ENCODE assay signal across 8 mouse cellular contexts in genomic region chr7:141096649-141097056, GRCm38 (mm10). TPM values are rescaled to one million over a fixed set of nuclear protein-coding genes. Genes with fewer than 3 reads are reported as not detected.
DNase-seq lines count a peak whose midpoint lies in the region; ATAC-seq lines count a peak whose summit lies in the region.
"Had no signal": no experiment of that assay in that cellular context is flagged by ENCODE, and none has a peak within 500 bp of the region (broad histone marks: within the 10 kb centered on the region; RNA-seq: fewer than 3 reads in every experiment).

No protein-coding gene starts in this region.

- 59% methylated on average over 6 of the region's 6 CpGs for WGBS in kidney, embryonic 15.5 days

- peak; percentile 68 for ATAC-seq in granulocyte monocyte progenitor cell, adult 5-6 weeks (replicated peaks; ENCODE audit: poor library complexity, severe bottlenecking)
- no peak for ATAC-seq in kidney, embryonic 15.5 days (replicated peaks; ENCODE audit: low FRiP score)
- no peak for ATAC-seq in cerebellum, adult (ENCODE audit: insufficient number of reproducible peaks, low FRiP score, low TSS enrichment)

- H3K36me3 ChIP-seq in kidney, embryonic 15.5 days = no peaks in the 10 kb centered on the region

- H3K9ac ChIP-seq in kidney, embryonic 15.5 days = no peak overlapping the region

- H3K9me3 ChIP-seq in kidney, embryonic 15.5 days (replicated peaks) = no peaks in the 10 kb centered on the region

- 0 out of 2 replicates have a peak overlapping the region, but pooled peaks have one; percentile 46 for H3K27ac ChIP-seq in kidney, embryonic 15.5 days

- peaks cover 30% of the 10 kb centered on the region for H3K27me3 ChIP-seq in kidney, embryonic 15.5 days

- H3K4me1 ChIP-seq in kidney, embryonic 15.5 days = peaks cover 59% of the 10 kb centered on the region

- H3K4me3 ChIP-seq in kidney, embryonic 15.5 days (replicated peaks) = peak overlapping the region; percentile 13

- H3K4me2 ChIP-seq in kidney, embryonic 15.5 days = peak overlapping the region; percentile 34

- DNase-seq in ZHBTc4 (ENCODE audit: low read depth, low spot score) = peak; percentile 89
- peak; percentile 89 for DNase-seq in lung, postnatal 36 days
- peak; percentile 90 to 91 for DNase-seq in thymus, postnatal 10 days (ENCODE audit: low spot score in 2 of 2)
- no peak for DNase-seq in cerebellum, postnatal 4 days (ENCODE audit: low spot score in 2 of 2)

RNA-seq across cellular contexts. Expression of gene Sigirr, which starts 3.7 kb away (rescaled TPM):
- 16.9 and 30.9 TPM in 2 replicates for total RNA-seq in granulocyte monocyte progenitor cell, adult 5-6 weeks (2014; fragmentation: Nextera tagmentation)
- total RNA-seq in granulocyte monocyte progenitor cell, adult 5-6 weeks (2017) = 16.6 and 20.2 TPM in 2 replicates
- 20.8 and 24.7 TPM in 2 replicates for polyA plus RNA-seq in kidney, embryonic 15.5 days (2015; fragmentation: Nextera tagmentation; extraction: Ambion mirVana)

RNA-seq across cellular contexts. Expression of gene Pkp3, which starts 18.6 kb away (rescaled TPM):
- 1.4 and 2.2 TPM in 2 replicates for total RNA-seq in granulocyte monocyte progenitor cell, adult 5-6 weeks (2014; fragmentation: Nextera tagmentation)
- total RNA-seq in granulocyte monocyte progenitor cell, adult 5-6 weeks (2017) = 0.52 and 2.7 TPM in 2 replicates
- 7.8 and 7.9 TPM in 2 replicates for polyA plus RNA-seq in kidney, embryonic 15.5 days (2015; fragmentation: Nextera tagmentation; extraction: Ambion mirVana)

RNA-seq across cellular contexts. Expression of gene Ano9, which starts 21.0 kb away (rescaled TPM):
- total RNA-seq in granulocyte monocyte progenitor cell, adult 5-6 weeks (2014; fragmentation: Nextera tagmentation) = not detected in 2 replicates
- not detected in 2 replicates for total RNA-seq in granulocyte monocyte progenitor cell, adult 5-6 weeks (2017)
- polyA plus RNA-seq in kidney, embryonic 15.5 days (2015; fragmentation: Nextera tagmentation; extraction: Ambion mirVana) = 6.0 TPM in 2 replicates
- total RNA-seq: gastrocnemius, postnatal 36 days had no signal

RNA-seq across cellular contexts. Expression of gene Ptdss2, which starts 25.5 kb away (rescaled TPM):
- total RNA-seq in granulocyte monocyte progenitor cell, adult 5-6 weeks (2014; fragmentation: Nextera tagmentation) = 14.0 and 17.5 TPM in 2 replicates
- total RNA-seq in granulocyte monocyte progenitor cell, adult 5-6 weeks (2017) = 4.2 and 7.1 TPM in 2 replicates
- polyA plus RNA-seq in kidney, embryonic 15.5 days (2015; fragmentation: Nextera tagmentation; extraction: Ambion mirVana) = 79.9 and 83.4 TPM in 2 replicates

RNA-seq across cellular contexts. Expression of gene B4galnt4, which starts 35.7 kb away (rescaled TPM):
- total RNA-seq in granulocyte monocyte progenitor cell, adult 5-6 weeks (2014; fragmentation: Nextera tagmentation) = 0.60 and 3.6 TPM in 2 replicates
- total RNA-seq in granulocyte monocyte progenitor cell, adult 5-6 weeks (2017) = 0.26 TPM in 1 of 2 replicates, not detected in the other
- 12.4 and 15.4 TPM in 2 replicates for polyA plus RNA-seq in kidney, embryonic 15.5 days (2015; fragmentation: Nextera tagmentation; extraction: Ambion mirVana)

Comparison
In these comparisons a context has a peak if more than half of its experiments do, and no peak if none do; other contexts are left out.
1. DNase-seq: peak in ZHBTc4 (single experiment), lung, postnatal 36 days (single experiment) and thymus, postnatal 10 days (2 of 2); none in cerebellum, postnatal 4 days (0 of 2).